Mouse (Mus musculus): ENCODE measurements around the gene Dlgap4. TPM values are rescaled to one million over a fixed set of nuclear protein-coding genes. Genes with fewer than 3 reads are reported as not detected.

Gene Dlgap4
- total and polyA plus RNA-seq, 3 experiments: 31.3 to 61.5 (median 32.5) TPM

GRCm38 (mm10) chr2:156584797-156585471 lies 28.6 kb upstream of the Dlgap4 start:
- peak; percentile 59 to 72 for DNase-seq
- WGBS: 29% methylated on average over 14 of the region's 14 CpGs

GRCm38 (mm10) chr2:156589481-156589880 lies 24.0 kb upstream of the Dlgap4 start:
- Histone ChIP-seq H3K79me2 (replicated peaks; ENCODE audit: control insufficient read depth, insufficient read depth, low read length) (no peaks in the 10 kb centered on the region), H3K4me3 (no peak overlapping the region), H3K36me3 (ENCODE audit: control insufficient read depth, insufficient read depth, low read length) (no peaks in the 10 kb centered on the region), H3K27me3 (ENCODE audit: control insufficient read depth, insufficient read depth, low read length) (no peaks in the 10 kb centered on the region), H3K4me1 (ENCODE audit: control insufficient read depth, insufficient read depth, low read length) (0 out of 2 replicates have a peak, but pooled peaks cover under 1% of the 10 kb centered on the region), H3K27ac (no peak overlapping the region), H3K9ac (ENCODE audit: low read depth, low read length) (no peak overlapping the region)
- intact Hi-C loops (cut with DNase I): no loop called here
- WGBS: 87% methylated on average over 9 of the region's 9 CpGs
- TF ChIP-seq CTCF (IDR thresholded peaks at IDR 0.05): no peak
- no peak for TF ChIP-seq POLR2A (IDR thresholded peaks at IDR 0.05; ENCODE audit: insufficient read depth, low read depth, low read length)
- no peak for TF ChIP-seq EP300 (IDR thresholded peaks at IDR 0.05; ENCODE audit: insufficient read depth, low read depth, low read length)
- no peak for DNase-seq

More at GRCm38 (mm10) chr2:156584797-156585471, 28.6 kb upstream of the Dlgap4 start:
- Histone ChIP-seq H3K36me3 (ENCODE audit: control insufficient read depth, insufficient read depth, low read length) (no peaks in the 10 kb centered on the region), H3K4me1 (ENCODE audit: control insufficient read depth, insufficient read depth, low read length) (peaks cover 3% of the 10 kb centered on the region; the same call in 1 of the 2 replicates), H3K4me3 (no peak overlapping the region), H3K9ac (ENCODE audit: low read depth, low read length) (no peak overlapping the region), H3K27me3 (ENCODE audit: control insufficient read depth, insufficient read depth, low read length) (no peaks in the 10 kb centered on the region), H3K79me2 (replicated peaks; ENCODE audit: control insufficient read depth, insufficient read depth, low read length) (no peaks in the 10 kb centered on the region), H3K27ac (peak overlapping the region; percentile 78)
- intact Hi-C loops (cut with DNase I): loop anchor here (1.0 kb wide), 2 partner anchors 41 to 120 kb away; no protein-coding TSS in a partner anchor
- TF ChIP-seq EP300 (IDR thresholded peaks at IDR 0.05; ENCODE audit: insufficient read depth, low read depth, low read length) (peak; percentile 72; the same call in 1 of the 2 replicates), POLR2A (IDR thresholded peaks at IDR 0.05; ENCODE audit: insufficient read depth, low read depth, low read length) (no peak), CTCF (IDR thresholded peaks at IDR 0.05) (no peak)

GRCm38 (mm10) chr2:156594987-156595490 lies 18.5 kb upstream of the Dlgap4 start:
- TF ChIP-seq CTCF (IDR thresholded peaks at IDR 0.05) (no peak), EP300 (IDR thresholded peaks at IDR 0.05; ENCODE audit: insufficient read depth, low read depth, low read length) (no peak), POLR2A (IDR thresholded peaks at IDR 0.05; ENCODE audit: insufficient read depth, low read depth, low read length) (no peak)
- H3K27me3 ChIP-seq (ENCODE audit: control insufficient read depth, insufficient read depth, low read length): no peaks in the 10 kb centered on the region
- intact Hi-C loops (cut with DNase I): no loop called here
- H3K79me2 ChIP-seq (replicated peaks; ENCODE audit: control insufficient read depth, insufficient read depth, low read length): no peaks in the 10 kb centered on the region
- H3K36me3 ChIP-seq (ENCODE audit: control insufficient read depth, insufficient read depth, low read length): no peaks in the 10 kb centered on the region
- H3K4me3 ChIP-seq: no peak overlapping the region
- no peak overlapping the region for H3K27ac ChIP-seq
- H3K9ac ChIP-seq (ENCODE audit: low read depth, low read length): no peak overlapping the region
- no peak for DNase-seq
- WGBS: 74% methylated on average over 15 of the region's 15 CpGs
- H3K4me1 ChIP-seq (ENCODE audit: control insufficient read depth, insufficient read depth, low read length): no peaks in the 10 kb centered on the region

GRCm38 (mm10) chr2:156602581-156602980 lies 10.9 kb upstream of the Dlgap4 start:
- WGBS: 77% methylated on average over 7 of the region's 7 CpGs
- H3K79me2 ChIP-seq (replicated peaks; ENCODE audit: control insufficient read depth, insufficient read depth, low read length): no peaks in the 10 kb centered on the region
- intact Hi-C loops (cut with DNase I): no loop called here
- H3K27me3 ChIP-seq (ENCODE audit: control insufficient read depth, insufficient read depth, low read length): no peaks in the 10 kb centered on the region
- no peak overlapping the region for H3K4me3 ChIP-seq
- H3K9ac ChIP-seq (ENCODE audit: low read depth, low read length): no peak overlapping the region
- no peaks in the 10 kb centered on the region for H3K36me3 ChIP-seq (ENCODE audit: control insufficient read depth, insufficient read depth, low read length)
- no peaks in the 10 kb centered on the region for H3K4me1 ChIP-seq (ENCODE audit: control insufficient read depth, insufficient read depth, low read length)
- no peak for TF ChIP-seq CTCF (IDR thresholded peaks at IDR 0.05)
- no peak for TF ChIP-seq EP300 (IDR thresholded peaks at IDR 0.05; ENCODE audit: insufficient read depth, low read depth, low read length)
- no peak for TF ChIP-seq POLR2A (IDR thresholded peaks at IDR 0.05; ENCODE audit: insufficient read depth, low read depth, low read length)
- DNase-seq: no peak
- no peak overlapping the region for H3K27ac ChIP-seq

- Histone ChIP-seq H3K4me1 (ENCODE audit: control insufficient read depth, insufficient read depth, low read length) (no peaks in the 10 kb centered on the region), H3K9ac (ENCODE audit: low read depth, low read length) (no peak overlapping the region), H3K27me3 (ENCODE audit: control insufficient read depth, insufficient read depth, low read length) (no peaks in the 10 kb centered on the region), H3K79me2 (replicated peaks; ENCODE audit: control insufficient read depth, insufficient read depth, low read length) (no peaks in the 10 kb centered on the region), H3K4me3 (no peak overlapping the region), H3K27ac (no peak overlapping the region), H3K36me3 (ENCODE audit: control insufficient read depth, insufficient read depth, low read length) (no peaks in the 10 kb centered on the region)
- 82% methylated on average over 9 of the region's 9 CpGs for WGBS
- DNase-seq: no peak
- TF ChIP-seq POLR2A (IDR thresholded peaks at IDR 0.05; ENCODE audit: insufficient read depth, low read depth, low read length) (no peak), CTCF (IDR thresholded peaks at IDR 0.05) (no peak), EP300 (IDR thresholded peaks at IDR 0.05; ENCODE audit: insufficient read depth, low read depth, low read length) (no peak)
- intact Hi-C loops (cut with DNase I): no loop called here
Measured at GRCm38 (mm10) chr2:156603671-156604070, 9.8 kb upstream of the Dlgap4 start.

GRCm38 (mm10) chr2:156605144-156605543 lies 8.4 kb upstream of the Dlgap4 start:
- TF ChIP-seq POLR2A (IDR thresholded peaks at IDR 0.05; ENCODE audit: insufficient read depth, low read depth, low read length): no peak
- no peak for TF ChIP-seq CTCF (IDR thresholded peaks at IDR 0.05)
- no peaks in the 10 kb centered on the region for H3K27me3 ChIP-seq (ENCODE audit: control insufficient read depth, insufficient read depth, low read length)
- H3K79me2 ChIP-seq (replicated peaks; ENCODE audit: control insufficient read depth, insufficient read depth, low read length): no peaks in the 10 kb centered on the region
- intact Hi-C loops (cut with DNase I): no loop called here
- H3K27ac ChIP-seq: no peak overlapping the region
- H3K4me3 ChIP-seq: no peak overlapping the region
- H3K4me1 ChIP-seq (ENCODE audit: control insufficient read depth, insufficient read depth, low read length): no peaks in the 10 kb centered on the region
- no peak overlapping the region for H3K9ac ChIP-seq (ENCODE audit: low read depth, low read length)
- no peak for DNase-seq
- H3K36me3 ChIP-seq (ENCODE audit: control insufficient read depth, insufficient read depth, low read length): no peaks in the 10 kb centered on the region
- 40% methylated on average over 3 of the region's 3 CpGs for WGBS
